Mouse (Mus musculus) testis, postnatal 14 days (tissue): ENCODE measurements around the gene Mad1l1.

Experiments
- DNase-seq: peaks from one replicate; pipeline ENCODE4 v3.0.0; 2021; ENCODE audit warnings: low spot score

Mad1l1 gene

GRCm38 (mm10) chr5:140258633-140259032, 62.7 kb downstream of the Mad1l1 start:
- DNase-seq, result no peak

GRCm38 (mm10) chr5:140258035-140258434, 63.3 kb downstream of the Mad1l1 start:
- DNase-seq, result no peak

- no peak for DNase-seq
Measured at GRCm38 (mm10) chr5:140257439-140257838, 63.9 kb downstream of the Mad1l1 start.

DNA sequence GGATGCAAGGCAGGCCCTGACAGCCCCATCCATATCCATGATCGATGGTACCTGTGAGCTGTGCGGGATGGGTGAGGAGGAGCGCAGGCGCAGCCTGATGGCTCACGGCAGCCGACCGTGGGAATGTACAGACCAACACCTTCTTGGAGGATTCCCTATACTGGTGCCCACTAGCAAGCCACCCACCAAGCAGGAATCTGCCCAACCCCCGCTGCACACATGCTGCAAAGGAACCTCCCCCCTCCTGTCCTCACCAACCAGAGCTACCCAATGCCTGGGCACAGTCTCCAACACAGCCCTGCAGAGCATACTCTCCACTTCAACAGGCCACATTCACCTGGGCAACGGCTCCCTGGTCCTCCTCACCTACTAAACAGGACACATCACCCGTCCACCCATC, 64.7 kb downstream of the Mad1l1 start:
- no peak for DNase-seq

- DNase-seq, result no peak
Measured at GRCm38 (mm10) chr5:140255265-140255664, 66.1 kb downstream of the Mad1l1 start.

DNA sequence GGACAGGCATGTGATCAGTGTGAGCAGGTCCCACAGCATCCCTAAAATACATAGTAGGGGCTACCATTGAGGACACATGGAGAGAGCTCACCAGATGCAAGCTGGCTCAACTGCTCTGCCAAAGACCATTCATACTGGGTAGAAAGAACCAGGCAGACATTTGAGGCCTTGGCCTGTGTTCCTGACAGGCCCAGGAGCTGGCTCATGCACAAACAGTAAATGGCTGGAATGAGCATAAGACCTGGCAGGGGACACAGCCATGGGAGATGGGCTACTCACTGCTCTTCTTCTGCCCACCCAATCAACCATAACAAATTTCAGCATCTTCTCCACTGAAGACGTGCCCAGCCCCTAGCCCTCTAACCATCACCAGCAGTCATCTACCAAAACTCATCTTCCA, 66.7 kb downstream of the Mad1l1 start:
- DNase-seq, result no peak

- no peak for DNase-seq
Measured at GRCm38 (mm10) chr5:140251989-140252388, 69.4 kb downstream of the Mad1l1 start.

- no peak for DNase-seq
Measured at GRCm38 (mm10) chr5:140250370-140250769, 71.0 kb downstream of the Mad1l1 start.

GRCm38 (mm10) chr5:140249359-140250062, 71.8 kb downstream of the Mad1l1 start:
- DNase-seq, result no peak

- DNase-seq, result no peak
Measured at GRCm38 (mm10) chr5:140248101-140248500, 73.3 kb downstream of the Mad1l1 start.

DNA sequence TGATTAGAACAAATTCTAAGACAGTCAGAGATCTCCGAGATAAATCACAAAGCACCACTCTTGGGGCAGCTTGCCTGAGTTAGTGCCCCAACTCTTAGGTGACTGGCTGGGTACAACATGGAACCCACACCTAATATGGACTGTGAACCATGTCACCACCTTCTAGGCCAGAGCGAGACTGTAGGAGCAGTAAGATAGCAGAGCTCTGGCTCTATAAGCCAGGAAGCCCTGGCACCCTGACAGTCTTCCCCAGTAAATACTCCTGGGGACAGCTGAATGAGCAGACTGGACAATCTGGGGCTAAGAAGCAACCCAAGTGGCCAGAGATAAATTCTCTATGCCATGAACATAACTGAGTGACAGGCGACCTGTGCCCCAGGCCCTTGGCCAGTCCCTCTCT, 81.1 kb downstream of the Mad1l1 start:
- DNase-seq, result no peak

- no peak for DNase-seq
Measured at GRCm38 (mm10) chr5:140238880-140239279, 82.5 kb downstream of the Mad1l1 start.

GRCm38 (mm10) chr5:140230818-140231217, 90.5 kb downstream of the Mad1l1 start:
- DNase-seq, result no peak

DNA sequence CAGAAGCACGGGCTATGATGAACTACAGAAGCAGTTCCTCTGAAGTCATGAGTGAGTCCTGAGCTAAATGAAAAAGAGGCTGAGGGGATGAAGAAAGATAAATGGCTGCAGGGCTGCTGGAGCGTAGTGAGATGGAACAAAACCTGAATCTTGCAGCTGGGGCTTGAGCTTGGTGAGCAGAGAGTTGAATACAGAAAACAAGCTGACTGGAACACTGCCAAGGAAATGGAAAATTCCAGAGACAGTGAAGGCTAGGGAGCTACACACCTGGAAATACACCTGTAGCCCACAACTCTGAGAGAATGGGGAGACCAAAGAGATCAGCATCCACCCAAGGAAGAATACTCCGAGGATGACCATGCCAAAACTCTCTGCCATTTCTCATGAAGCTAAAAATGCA, 93.0 kb downstream of the Mad1l1 start:
- no peak for DNase-seq

GRCm38 (mm10) chr5:140226871-140227270, 94.5 kb downstream of the Mad1l1 start:
- DNase-seq, result no peak

DNA sequence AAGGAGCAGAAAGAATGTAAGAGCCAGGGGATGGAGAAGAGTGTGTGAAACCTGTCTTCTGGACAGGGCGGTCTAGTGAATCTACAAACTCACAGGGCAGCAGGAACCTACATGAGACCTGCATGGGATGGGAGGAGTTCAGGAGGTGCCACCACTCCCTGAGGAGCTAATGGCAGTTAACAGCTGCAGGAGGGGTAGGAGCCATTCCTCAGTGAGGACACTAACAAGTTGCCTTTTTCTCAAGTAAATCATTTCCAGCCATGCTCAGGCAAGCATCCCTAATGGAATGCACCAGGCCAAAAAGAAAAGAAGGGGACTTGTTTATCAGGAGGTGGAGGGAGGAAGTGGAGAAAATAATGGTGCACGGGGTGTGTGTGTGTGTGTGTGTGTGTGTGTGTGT, 95.5 kb downstream of the Mad1l1 start:
- DNase-seq, result no peak

DNA sequence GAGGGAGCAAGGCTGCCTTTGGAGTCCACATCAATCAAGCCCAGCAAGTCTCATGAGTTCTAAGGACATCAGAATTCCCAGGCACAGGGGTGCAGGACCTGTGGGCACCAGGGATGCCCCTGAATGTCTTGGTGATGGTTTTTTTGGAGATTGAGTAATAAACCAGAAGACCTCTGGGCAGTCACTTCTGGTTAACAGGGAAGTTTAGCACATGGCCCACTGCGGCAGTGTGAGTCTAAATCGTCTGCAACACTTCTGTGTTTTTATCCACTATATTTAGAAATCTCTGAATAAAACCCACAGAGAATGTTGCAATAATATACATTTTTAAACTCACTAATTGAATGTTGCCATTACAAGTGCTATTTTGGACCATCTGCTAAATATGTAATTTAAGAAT, 96.2 kb downstream of the Mad1l1 start:
- no peak for DNase-seq

- DNase-seq, result no peak
Measured at GRCm38 (mm10) chr5:140223070-140224053, 98.0 kb downstream of the Mad1l1 start.

DNA sequence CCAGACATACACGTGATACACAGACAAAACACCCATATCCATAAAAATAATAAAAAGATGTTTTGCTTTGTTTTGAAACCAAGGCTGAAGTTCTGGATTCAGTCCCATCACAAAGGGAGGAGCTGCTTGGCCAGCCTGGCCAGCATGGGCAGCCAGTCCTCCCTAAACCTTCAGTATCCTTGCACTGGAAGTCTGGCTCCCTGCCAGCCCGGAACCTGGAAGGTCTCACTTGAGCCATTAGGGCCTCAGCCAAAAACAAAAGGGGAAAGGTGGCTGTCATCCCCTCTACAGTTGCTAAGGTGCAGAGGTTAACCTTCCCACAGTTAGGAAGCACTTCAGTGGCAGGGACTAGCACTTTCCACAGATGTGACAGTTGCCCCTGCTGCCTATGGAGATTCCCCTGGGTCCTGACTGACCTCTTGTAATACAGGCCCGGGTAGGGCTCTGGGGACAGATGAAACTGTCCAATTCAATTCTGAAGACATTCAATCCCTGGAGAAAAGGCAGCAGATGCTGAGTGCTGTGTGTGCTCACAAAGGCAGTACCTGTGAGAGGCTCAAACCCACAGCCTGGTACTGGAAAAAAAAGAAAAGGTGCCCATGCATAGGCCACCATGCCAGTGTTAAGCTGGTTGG, 100.2 kb downstream of the Mad1l1 start:
- peak; percentile 22 for DNase-seq

DNA sequence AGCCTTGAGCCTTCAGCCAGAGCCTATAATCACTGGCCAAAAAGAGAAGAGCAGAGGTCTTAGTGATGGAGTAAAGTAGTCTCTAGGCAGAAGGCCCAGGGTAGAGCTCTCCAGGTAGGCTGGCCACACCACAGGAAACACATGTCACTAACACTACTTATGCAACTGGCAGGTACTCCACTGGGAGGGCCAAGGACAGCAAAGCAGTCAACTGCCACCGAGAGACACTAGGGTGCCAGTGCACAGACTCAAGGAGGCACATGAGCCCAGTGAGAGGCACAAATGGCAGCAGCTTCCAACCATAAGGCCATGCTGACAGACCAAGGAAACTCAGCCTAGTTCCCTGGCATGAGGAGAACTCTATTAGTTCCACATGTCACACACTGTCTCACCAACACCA, 102.1 kb downstream of the Mad1l1 start:
- no peak for DNase-seq

- peak; percentile 14 for DNase-seq
Measured at GRCm38 (mm10) chr5:140217900-140218299, 103.5 kb downstream of the Mad1l1 start.

DNA sequence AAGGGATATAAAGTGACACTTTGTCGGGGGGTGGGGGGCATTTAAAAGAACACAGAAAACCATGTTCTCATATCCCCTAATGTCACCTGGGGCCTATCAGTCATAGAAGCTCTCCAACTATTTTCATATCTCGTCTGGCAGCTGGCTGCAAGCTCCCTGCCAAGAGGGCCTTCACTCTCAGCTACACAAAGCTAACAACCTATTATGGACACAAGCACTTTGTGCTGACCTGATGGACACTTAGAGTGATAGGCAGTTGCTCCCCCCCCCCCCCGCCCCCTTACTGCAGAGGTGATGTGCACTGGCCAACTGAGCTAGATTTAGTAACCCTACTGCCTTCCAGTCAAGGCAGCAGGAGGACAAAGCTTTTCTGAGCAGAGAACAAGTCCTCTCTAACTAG, 104.3 kb downstream of the Mad1l1 start:
- no peak for DNase-seq
